Mouse (Mus musculus) spleen, adult 2 months (tissue): ENCODE data around the gene Msi1.

Experiments used
- CTCF ChIP-seq: fragments of 200-500 bp; IDR thresholded peaks from 2 replicates; pipeline ENCODE4 v1.5.1; 2011; ENCODE audit warnings: mild to moderate bottlenecking, inconsistent platforms; ENCODE audit not compliant: insufficient read depth, insufficient read length, insufficient replicate concordance; ENCODE audit errors: extremely low read depth
- POLR2A ChIP-seq: fragments of 200-500 bp; IDR thresholded peaks from 2 replicates; pipeline ENCODE4 v1.6.1; 2011; ENCODE audit warnings: low read depth, low read length, inconsistent platforms

- TF ChIP-seq CTCF (no peak), POLR2A (no peak)
These were observed 61.7 kb downstream of the Msi1 start for GRCm38 (mm10) chr5:115491076-115491475.
